Mouse (Mus musculus): ENCODE results near the gene Abca5. TPM values are rescaled to one million over a fixed set of nuclear protein-coding genes. Genes with fewer than 3 reads are reported as not detected.
A peak's percentile ranks its signal among the peaks of the same experiment; 100 is the strongest.

The Abca5 gene
- polyA plus RNA-seq, 2 experiments, result 0.23 to 0.58 TPM

DNA sequence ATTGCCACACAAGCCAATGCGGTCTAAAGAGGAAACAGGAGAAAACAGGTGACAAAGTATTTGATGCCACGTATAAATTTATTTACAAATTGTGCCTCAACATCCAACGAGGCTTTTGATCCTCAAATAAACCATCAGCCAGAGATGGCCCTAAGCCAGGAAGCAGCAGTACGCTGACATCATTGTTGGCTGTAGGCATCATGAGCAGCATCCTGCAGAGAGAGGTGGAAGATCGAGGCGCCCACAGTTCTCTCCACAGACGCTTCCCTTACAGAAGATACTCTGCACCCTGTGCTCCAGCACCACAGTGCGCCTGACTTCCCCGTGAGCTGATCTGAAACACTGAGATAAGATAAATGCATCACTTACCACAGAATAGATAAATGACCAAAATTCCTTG lies 49.8 kb downstream of the Abca5 start:
- H3K36me3 ChIP-seq (replicated peaks; ENCODE audit: control insufficient read depth, insufficient read depth, low read depth), result no peaks in the 10 kb centered on the region
- TF ChIP-seq EP300 (IDR thresholded peaks at IDR 0.05; ENCODE audit: low read depth) (no peak), CTCF (IDR thresholded peaks at IDR 0.05; ENCODE audit: low read depth) (no peak)
- H3K4me3 ChIP-seq (ENCODE audit: insufficient read depth in 1 of 2, low read depth in 2 of 2, low read length in 2 of 2), result no peak overlapping the region
- no peak overlapping the region for H3K27ac ChIP-seq
- 31% methylated on average over 9 of the region's 9 CpGs for WGBS (ENCODE audit: insufficient replicate concordance)
- no peak overlapping the region for H3K4me2 ChIP-seq (ENCODE audit: low read depth)
- no peaks in the 10 kb centered on the region for H3K9me3 ChIP-seq (ENCODE audit: control insufficient read depth, low read length)
- DNase-seq (ENCODE audit: low read depth in 3 of 3, low spot score in 3 of 3), result no peak
- H3K27me3 ChIP-seq (ENCODE audit: control insufficient read depth, insufficient read depth, low read length), result no peaks in the 10 kb centered on the region
- ATAC-seq (ENCODE audit: insufficient read depth), result no peak
- peaks cover 3 to 9% of the 10 kb centered on the region in 2 experiments; a peak in 2 of 4 replicates for H3K4me1 ChIP-seq (replicated peaks; ENCODE audit: control insufficient read depth in 2 of 2, insufficient read depth in 2 of 2, low read length in 1 of 2)
- no peak overlapping the region; the same call in 1 of the 2 replicates for H3K9ac ChIP-seq (replicated peaks)

DNA sequence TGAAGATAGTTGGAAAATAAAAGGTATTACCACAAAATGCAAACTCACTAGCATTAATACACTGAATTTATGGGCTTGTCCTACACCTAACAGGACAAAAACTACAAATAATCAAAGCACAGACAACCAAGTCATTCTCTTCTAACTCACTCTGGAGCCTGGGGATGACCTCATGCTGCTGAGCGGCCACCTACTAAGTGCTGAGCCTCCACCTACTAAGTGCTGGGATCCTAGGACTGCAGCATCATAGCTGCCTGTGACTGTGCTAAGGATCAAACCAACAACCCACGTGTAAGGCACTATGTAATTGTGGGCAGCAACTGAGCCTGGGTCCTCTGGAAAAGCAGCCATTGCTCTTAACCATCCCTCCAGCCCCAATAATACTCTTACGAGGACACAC lies 51.2 kb downstream of the Abca5 start:
- no peaks in the 10 kb centered on the region for H3K36me3 ChIP-seq (replicated peaks; ENCODE audit: control insufficient read depth, insufficient read depth, low read depth)
- H3K4me3 ChIP-seq (ENCODE audit: insufficient read depth in 1 of 2, low read depth in 2 of 2, low read length in 2 of 2), result no peak overlapping the region
- TF ChIP-seq EP300 (IDR thresholded peaks at IDR 0.05; ENCODE audit: low read depth) (no peak), CTCF (IDR thresholded peaks at IDR 0.05; ENCODE audit: low read depth) (no peak)
- 61% methylated on average over 3 of the region's 3 CpGs for WGBS (ENCODE audit: insufficient replicate concordance)
- ATAC-seq (ENCODE audit: insufficient read depth) (no peak), DNase-seq (ENCODE audit: low read depth in 3 of 3, low spot score in 3 of 3) (no peak)
- no peak overlapping the region for H3K4me2 ChIP-seq (ENCODE audit: low read depth)
- no peak overlapping the region for H3K27ac ChIP-seq
- no peaks in the 10 kb centered on the region for H3K27me3 ChIP-seq (ENCODE audit: control insufficient read depth, insufficient read depth, low read length)
- no peak overlapping the region for H3K9ac ChIP-seq (replicated peaks)
- H3K9me3 ChIP-seq (ENCODE audit: control insufficient read depth, low read length), result no peaks in the 10 kb centered on the region
- peaks cover 3 to 9% of the 10 kb centered on the region in 2 experiments; a peak in 2 of 4 replicates for H3K4me1 ChIP-seq (replicated peaks; ENCODE audit: control insufficient read depth in 2 of 2, insufficient read depth in 2 of 2, low read length in 1 of 2)

DNA sequence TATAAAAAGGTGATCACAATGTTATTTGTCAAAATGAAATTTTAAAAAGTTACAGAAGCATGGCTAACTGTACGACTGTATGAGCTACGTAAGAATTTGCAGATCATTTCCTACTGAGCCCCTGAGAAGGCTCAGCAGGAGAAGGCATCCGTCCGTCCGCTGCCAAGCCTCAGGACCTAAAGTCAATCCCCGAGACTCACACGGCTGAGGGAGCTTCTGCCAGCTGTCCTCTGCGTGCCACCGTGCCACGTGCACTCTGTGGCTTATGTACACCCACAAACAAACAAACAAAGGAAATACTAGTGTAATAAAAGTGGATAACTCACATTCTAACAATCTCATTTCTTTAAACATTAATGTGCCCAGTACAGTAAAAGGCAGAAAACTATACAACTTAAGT lies 52.7 kb downstream of the Abca5 start:
- ATAC-seq (ENCODE audit: insufficient read depth), result peak; percentile 73
- 28% methylated on average over 10 of the region's 10 CpGs for WGBS (ENCODE audit: insufficient replicate concordance)
- H3K4me2 ChIP-seq (ENCODE audit: low read depth), result peak overlapping the region; percentile 48

DNA sequence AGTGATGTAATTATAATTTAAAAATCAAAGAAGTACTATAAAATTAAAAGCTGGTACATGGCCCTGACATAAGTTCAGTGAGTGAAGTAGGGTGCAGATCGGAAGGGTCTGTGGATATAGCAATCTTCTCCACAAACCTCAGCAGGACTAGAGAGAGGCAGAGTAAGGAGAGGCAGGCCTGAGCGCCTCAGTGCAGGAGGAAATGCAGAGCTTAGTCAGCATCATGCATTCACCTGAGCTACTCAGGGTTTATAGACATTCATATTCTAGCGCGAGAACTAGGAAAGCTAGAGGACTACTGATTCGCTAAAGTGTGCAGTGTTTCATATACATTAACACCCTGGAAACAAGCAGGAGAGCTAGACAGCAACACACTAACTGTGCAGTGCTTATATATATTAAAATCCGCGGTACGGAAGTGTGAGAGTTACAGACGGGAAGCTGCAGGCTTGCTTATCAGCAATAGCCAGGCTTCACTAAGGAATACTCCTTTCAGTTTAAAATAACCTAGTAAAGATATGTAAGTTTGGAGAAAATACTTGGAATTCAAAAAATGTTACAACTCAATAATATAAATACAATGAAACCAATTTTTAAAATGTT lies 53.2 kb downstream of the Abca5 start:
- H3K4me1 ChIP-seq (replicated peaks; ENCODE audit: control insufficient read depth in 2 of 2, insufficient read depth in 2 of 2, low read length in 1 of 2), result peaks cover 3 to 9% of the 10 kb centered on the region in 2 experiments; a peak in 2 of 4 replicates
- H3K36me3 ChIP-seq (replicated peaks; ENCODE audit: control insufficient read depth, insufficient read depth, low read depth), result no peaks in the 10 kb centered on the region
- 39% methylated on average over 9 of the region's 9 CpGs for whole genome bisulfite sequencing (ENCODE audit: insufficient replicate concordance)
- ATAC-seq (ENCODE audit: insufficient read depth) (peak; percentile 86), DNase-seq (ENCODE audit: low read depth in 3 of 3, low spot score in 3 of 3) (peak in 1 of 3 experiments; percentile 26)
- TF ChIP-seq EP300 (IDR thresholded peaks at IDR 0.05; ENCODE audit: low read depth) (peak; percentile 32; the same call in 1 of the 2 replicates), CTCF (IDR thresholded peaks at IDR 0.05; ENCODE audit: low read depth) (no peak)
- peak overlapping the region; percentile 58 for H3K4me2 ChIP-seq (ENCODE audit: low read depth)
- H3K9me3 ChIP-seq (ENCODE audit: control insufficient read depth, low read length), result no peaks in the 10 kb centered on the region
- H3K27me3 ChIP-seq (ENCODE audit: control insufficient read depth, insufficient read depth, low read length), result no peaks in the 10 kb centered on the region
- peak overlapping the region; percentile 34; the same call in 1 of the 2 replicates for H3K9ac ChIP-seq (replicated peaks)
- H3K4me3 ChIP-seq (ENCODE audit: insufficient read depth in 1 of 2, low read depth in 2 of 2, low read length in 2 of 2), result peak overlapping the region in 1 of 2 experiments; percentile 30; a peak in 1 of 4 replicates
- no peak overlapping the region; the same call in 1 of the 2 replicates for H3K27ac ChIP-seq

More for the DNA sequence above, 52.7 kb downstream of the Abca5 start:
- Histone ChIP-seq H3K9me3 (ENCODE audit: control insufficient read depth, low read length) (no peaks in the 10 kb centered on the region), H3K27ac (no peak overlapping the region), H3K4me3 (ENCODE audit: insufficient read depth in 1 of 2, low read depth in 2 of 2, low read length in 2 of 2) (peak overlapping the region in 1 of 2 experiments; percentile 6; a peak in 1 of 4 replicates), H3K36me3 (replicated peaks; ENCODE audit: control insufficient read depth, insufficient read depth, low read depth) (no peaks in the 10 kb centered on the region), H3K27me3 (ENCODE audit: control insufficient read depth, insufficient read depth, low read length) (no peaks in the 10 kb centered on the region), H3K4me1 (replicated peaks; ENCODE audit: control insufficient read depth in 2 of 2, insufficient read depth in 2 of 2, low read length in 1 of 2) (peaks cover 3 to 9% of the 10 kb centered on the region in 2 experiments; a peak in 2 of 4 replicates), H3K9ac (replicated peaks) (peak overlapping the region; percentile 8; the same call in 1 of the 2 replicates)
- DNase-seq (ENCODE audit: low read depth in 3 of 3, low spot score in 3 of 3), result no peak
- TF ChIP-seq EP300 (IDR thresholded peaks at IDR 0.05; ENCODE audit: low read depth), result no peak
- no peak for TF ChIP-seq CTCF (IDR thresholded peaks at IDR 0.05; ENCODE audit: low read depth)

DNA sequence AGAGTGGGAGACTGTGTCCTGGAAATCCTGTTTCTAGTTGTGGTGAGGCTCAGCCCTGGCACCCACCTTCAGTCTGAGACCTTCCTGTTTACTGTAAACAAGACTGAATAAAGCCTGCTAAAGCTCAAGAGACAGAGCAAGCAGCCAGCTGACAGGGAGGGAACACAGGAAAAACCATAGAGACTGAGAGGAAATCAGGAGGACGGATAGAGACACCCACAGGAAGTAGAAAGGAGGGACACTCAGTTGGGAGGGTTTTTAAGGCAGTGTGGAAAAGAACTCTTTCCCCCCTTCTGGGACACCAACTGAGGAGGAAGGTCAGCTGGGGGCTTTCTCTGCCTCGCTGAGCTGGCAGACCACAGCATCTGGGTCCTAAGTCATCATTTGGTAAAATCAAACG lies 62.7 kb downstream of the Abca5 start:
- no peaks in the 10 kb centered on the region for H3K4me1 ChIP-seq (replicated peaks; ENCODE audit: control insufficient read depth in 2 of 2, insufficient read depth in 2 of 2, low read length in 1 of 2)
- H3K36me3 ChIP-seq (replicated peaks; ENCODE audit: control insufficient read depth, insufficient read depth, low read depth), result no peaks in the 10 kb centered on the region
- no peak overlapping the region for H3K4me2 ChIP-seq (ENCODE audit: low read depth)
- no peak for DNase-seq (ENCODE audit: low read depth in 3 of 3, low spot score in 3 of 3)
- no peak overlapping the region for H3K4me3 ChIP-seq (ENCODE audit: insufficient read depth in 1 of 2, low read depth in 2 of 2, low read length in 2 of 2)
- ATAC-seq (ENCODE audit: insufficient read depth), result no peak
- H3K9me3 ChIP-seq (ENCODE audit: control insufficient read depth, low read length), result no peaks in the 10 kb centered on the region
- 41% methylated on average over 3 of the region's 3 CpGs for WGBS (ENCODE audit: insufficient replicate concordance)
- no peaks in the 10 kb centered on the region for H3K27me3 ChIP-seq (ENCODE audit: control insufficient read depth, insufficient read depth, low read length)
- TF ChIP-seq CTCF (IDR thresholded peaks at IDR 0.05; ENCODE audit: low read depth), result no peak
- no peak overlapping the region for H3K9ac ChIP-seq (replicated peaks)
- H3K27ac ChIP-seq, result no peak overlapping the region

All from liver, embryonic 14.5 days (tissue).